Mouse (Mus musculus): ENCODE measurements at regions not wholly inside any gene's neighbourhood (a gene's known extent, or its start where the extent isn't known, plus 50 kb on each side); places are given as distances from the start of the nearest gene placed in this dataset.

GRCm38 (mm10) chr5:37980692-37981091, 57.9 kb upstream of the Stx18 start:
- Histone ChIP-seq H3K4me1 (replicated peaks) (no peaks in the 10 kb centered on the region), H3K27me3 (replicated peaks) (no peaks in the 10 kb centered on the region), H3K9ac (no peak overlapping the region), H3K36me3 (no peaks in the 10 kb centered on the region), H3K27ac (no peak overlapping the region), H3K9me3 (no peaks in the 10 kb centered on the region), H3K4me2 (replicated peaks) (no peak overlapping the region), H3K4me3 (replicated peaks) (no peak overlapping the region)
- ATAC-seq = no peak
- 84% methylated on average over 3 of the region's 3 CpGs for WGBS

- no peak for ATAC-seq
- Histone ChIP-seq H3K4me1 (replicated peaks) (no peaks in the 10 kb centered on the region), H3K36me3 (no peaks in the 10 kb centered on the region), H3K4me2 (replicated peaks) (no peak overlapping the region), H3K27me3 (replicated peaks) (no peaks in the 10 kb centered on the region), H3K9me3 (no peaks in the 10 kb centered on the region), H3K9ac (no peak overlapping the region), H3K4me3 (replicated peaks) (no peak overlapping the region), H3K27ac (no peak overlapping the region)
- 40% methylated on average over 4 of the region's 4 CpGs for WGBS
Measured at GRCm38 (mm10) chr5:37976943-37977434, 61.6 kb upstream of the Stx18 start.

GRCm38 (mm10) chr5:37972980-37973545, 65.5 kb upstream of the Stx18 start:
- WGBS = 81% methylated on average over 7 of the region's 7 CpGs
- H3K27me3 ChIP-seq (replicated peaks) = peaks cover 13% of the 10 kb centered on the region

GRCm38 (mm10) chr5:37971724-37972123, 66.8 kb upstream of the Stx18 start:
- Histone ChIP-seq H3K27ac (no peak overlapping the region), H3K4me1 (replicated peaks) (peaks cover 9% of the 10 kb centered on the region; the same call in 1 of the 2 replicates), H3K36me3 (no peaks in the 10 kb centered on the region), H3K4me2 (replicated peaks) (no peak overlapping the region), H3K9me3 (no peaks in the 10 kb centered on the region), H3K9ac (no peak overlapping the region), H3K4me3 (replicated peaks) (no peak overlapping the region), H3K27me3 (replicated peaks) (peaks cover 16% of the 10 kb centered on the region)
- whole genome bisulfite sequencing = 58% methylated on average over 11 of the region's 11 CpGs
- ATAC-seq = no peak

More at GRCm38 (mm10) chr5:37972980-37973545, 65.5 kb upstream of the Stx18 start:
- Histone ChIP-seq H3K4me3 (replicated peaks) (no peak overlapping the region), H3K9ac (no peak overlapping the region), H3K27ac (no peak overlapping the region), H3K4me2 (replicated peaks) (no peak overlapping the region), H3K9me3 (no peaks in the 10 kb centered on the region), H3K4me1 (replicated peaks) (0 out of 2 replicates have a peak, but pooled peaks cover 1% of the 10 kb centered on the region), H3K36me3 (no peaks in the 10 kb centered on the region)
- no peak for ATAC-seq

- Histone ChIP-seq H3K27me3 (replicated peaks) (peaks cover 22% of the 10 kb centered on the region), H3K4me3 (replicated peaks) (no peak overlapping the region), H3K9ac (no peak overlapping the region), H3K9me3 (no peaks in the 10 kb centered on the region), H3K4me1 (replicated peaks) (peaks cover 9% of the 10 kb centered on the region; the same call in 1 of the 2 replicates), H3K36me3 (no peaks in the 10 kb centered on the region), H3K4me2 (replicated peaks) (no peak overlapping the region), H3K27ac (no peak overlapping the region)
- no peak for ATAC-seq
- 9% methylated on average over 10 of the region's 10 CpGs for WGBS
Measured at GRCm38 (mm10) chr5:37968596-37968995, 69.9 kb upstream of the Stx18 start.

- peak; percentile 28; the same call in 1 of the 2 replicates for ATAC-seq
- Histone ChIP-seq H3K9me3 (no peaks in the 10 kb centered on the region), H3K4me1 (replicated peaks) (peaks cover 9% of the 10 kb centered on the region; the same call in 1 of the 2 replicates), H3K9ac (no peak overlapping the region), H3K4me2 (replicated peaks) (peak overlapping the region; percentile 30), H3K36me3 (no peaks in the 10 kb centered on the region), H3K27ac (no peak overlapping the region), H3K27me3 (replicated peaks) (peaks cover 22% of the 10 kb centered on the region), H3K4me3 (replicated peaks) (no peak overlapping the region; the same call in 1 of the 2 replicates)
- WGBS = 2% methylated on average over 14 of the region's 14 CpGs
Measured at GRCm38 (mm10) chr5:37967914-37968375, 70.6 kb upstream of the Stx18 start.

- Histone ChIP-seq H3K36me3 (no peaks in the 10 kb centered on the region), H3K4me3 (replicated peaks) (no peak overlapping the region), H3K9ac (no peak overlapping the region), H3K27me3 (replicated peaks) (peaks cover 22% of the 10 kb centered on the region), H3K4me1 (replicated peaks) (peaks cover 9% of the 10 kb centered on the region; the same call in 1 of the 2 replicates), H3K4me2 (replicated peaks) (peak overlapping the region; percentile 30), H3K27ac (no peak overlapping the region), H3K9me3 (no peaks in the 10 kb centered on the region)
- WGBS = 13% methylated on average over 23 of the region's 23 CpGs
- peak; percentile 10; the same call in 1 of the 2 replicates for ATAC-seq
Measured at GRCm38 (mm10) chr5:37967106-37967913, 71.2 kb upstream of the Stx18 start.

GRCm38 (mm10) chr5:37963688-37964087, 74.9 kb upstream of the Stx18 start:
- Histone ChIP-seq H3K27me3 (replicated peaks) (peaks cover 9% of the 10 kb centered on the region), H3K36me3 (no peaks in the 10 kb centered on the region), H3K4me3 (replicated peaks) (no peak overlapping the region), H3K27ac (no peak overlapping the region), H3K4me2 (replicated peaks) (no peak overlapping the region), H3K9me3 (no peaks in the 10 kb centered on the region), H3K9ac (no peak overlapping the region), H3K4me1 (replicated peaks) (peaks cover 9% of the 10 kb centered on the region; the same call in 1 of the 2 replicates)
- 50% methylated on average over 8 of the region's 8 CpGs for WGBS
- ATAC-seq = no peak

- no peaks in the 10 kb centered on the region for H3K36me3 ChIP-seq
- no peaks in the 10 kb centered on the region for H3K9me3 ChIP-seq
- H3K27me3 ChIP-seq (replicated peaks) = peaks cover 9% of the 10 kb centered on the region
- no peak overlapping the region for H3K4me2 ChIP-seq (replicated peaks)
- H3K4me1 ChIP-seq (replicated peaks) = peaks cover 3% of the 10 kb centered on the region; the same call in 1 of the 2 replicates
- WGBS = 29% methylated on average over 3 of the region's 3 CpGs
- H3K27ac ChIP-seq = no peak overlapping the region
- H3K4me3 ChIP-seq (replicated peaks) = no peak overlapping the region
- no peak overlapping the region for H3K9ac ChIP-seq
- ATAC-seq = no peak
Measured at GRCm38 (mm10) chr5:37962513-37962912, 76.0 kb upstream of the Stx18 start.

GRCm38 (mm10) chr5:37960216-37960615, 78.3 kb upstream of the Stx18 start:
- H3K9me3 ChIP-seq = no peaks in the 10 kb centered on the region
- no peaks in the 10 kb centered on the region for H3K4me1 ChIP-seq (replicated peaks)
- H3K9ac ChIP-seq = no peak overlapping the region
- no peaks in the 10 kb centered on the region for H3K36me3 ChIP-seq
- H3K4me2 ChIP-seq (replicated peaks) = no peak overlapping the region
- 47% methylated on average over 7 of the region's 7 CpGs for WGBS
- ATAC-seq = no peak
- no peak overlapping the region for H3K4me3 ChIP-seq (replicated peaks)
- H3K27ac ChIP-seq = no peak overlapping the region
- H3K27me3 ChIP-seq (replicated peaks) = peaks cover 5% of the 10 kb centered on the region; the same call in 1 of the 2 replicates

- no peak for ATAC-seq
- H3K4me1 ChIP-seq (replicated peaks) = no peaks in the 10 kb centered on the region
Measured at GRCm38 (mm10) chr5:37952096-37952495, 86.4 kb upstream of the Stx18 start.

GRCm38 (mm10) chr5:37932760-37933122, 105.8 kb upstream of the Stx18 start:
- 30% methylated on average over 2 of the region's 2 CpGs for WGBS
- no peak overlapping the region for H3K4me3 ChIP-seq (replicated peaks)
- H3K36me3 ChIP-seq = no peaks in the 10 kb centered on the region
- no peak overlapping the region for H3K9ac ChIP-seq
- no peak for ATAC-seq
- H3K9me3 ChIP-seq = no peaks in the 10 kb centered on the region
- no peak overlapping the region for H3K27ac ChIP-seq
- no peaks in the 10 kb centered on the region for H3K27me3 ChIP-seq (replicated peaks)
- no peaks in the 10 kb centered on the region; the same call in 1 of the 2 replicates for H3K4me1 ChIP-seq (replicated peaks)
- H3K4me2 ChIP-seq (replicated peaks) = no peak overlapping the region

More at GRCm38 (mm10) chr5:37952096-37952495, 86.4 kb upstream of the Stx18 start:
- Histone ChIP-seq H3K9me3 (no peaks in the 10 kb centered on the region), H3K9ac (no peak overlapping the region), H3K27ac (no peak overlapping the region), H3K4me3 (replicated peaks) (no peak overlapping the region), H3K27me3 (replicated peaks) (no peaks in the 10 kb centered on the region), H3K4me2 (replicated peaks) (no peak overlapping the region), H3K36me3 (no peaks in the 10 kb centered on the region)
- 0% methylated on average over 1 of the region's 1 CpGs for WGBS
